Mouse (Mus musculus) liver, embryonic 12.5 days (tissue): ENCODE results near the gene Cramp1l. TPM values are rescaled to one million over a fixed set of nuclear protein-coding genes. Genes with fewer than 3 reads are reported as not detected.
A peak's percentile ranks its signal among the peaks of the same experiment; 100 is the strongest.
"Not testable (repeated sequence)": the region's sequence is repeated elsewhere in the genome, so short reads cannot be mapped to it uniquely, and the experiment has no call there.

Experiments used
- ATAC-seq: fragments of 200-750 bp; cut with Nextera tagmentation; 2 replicates; pipeline ENCODE4 v1.8.0; 2017; ENCODE audit warnings: moderate number of reproducible peaks, mild to moderate bottlenecking, moderate library complexity
- H3K27ac ChIP-seq: fragments of 300-500 bp; sonication (generic); 2 replicates; pipeline ENCODE4 v1.5.1; 2016; ENCODE audit warnings: mild to moderate bottlenecking
- H3K27me3 ChIP-seq: fragments of 300-500 bp; sonication (generic); replicated peaks from 2 replicates; pipeline ENCODE4 v1.6.1; 2016; ENCODE audit warnings: mild to moderate bottlenecking, moderate library complexity
- H3K36me3 ChIP-seq: fragments of 300-500 bp; sonication (generic); 2 replicates; pipeline ENCODE4 v1.6.1; 2016; ENCODE audit warnings: mild to moderate bottlenecking, moderate library complexity
- H3K4me1 ChIP-seq: fragments of 300-500 bp; sonication (generic); 2 replicates; pipeline ENCODE4 v1.6.1; 2016
- H3K4me2 ChIP-seq: fragments of 300-500 bp; sonication (generic); 2 replicates; pipeline ENCODE4 v1.6.1; 2016; ENCODE audit warnings: mild to moderate bottlenecking, moderate library complexity
- H3K4me3 ChIP-seq: fragments of 300-500 bp; sonication (generic); 2 replicates; pipeline ENCODE4 v1.5.1; 2016; ENCODE audit warnings: mild to moderate bottlenecking, moderate library complexity
- H3K9ac ChIP-seq: fragments of 300-500 bp; sonication (generic); 2 replicates; pipeline ENCODE4 v1.6.1; 2016; ENCODE audit warnings: mild to moderate bottlenecking, moderate library complexity
- H3K9me3 ChIP-seq: fragments of 300-500 bp; sonication (generic); replicated peaks from 2 replicates; pipeline ENCODE4 v1.6.1; 2016; ENCODE audit warnings: mild to moderate bottlenecking, moderate library complexity
- WGBS: fragments of 180-500 bp; shearing (Covaris S2); methylation state at CpG from one replicate; pipeline ENCODE4 v1.1.7; 2016; ENCODE audit not compliant: insufficient replicate concordance; 5-methylcytosine and 5-hydroxymethylcytosine counted together
- polyA plus RNA-seq: library from polyadenylated mRNA; unstranded; fragments of >200 nt; fragmentation: Nextera tagmentation; extraction: Ambion mirVana; gene quantifications from 2 replicates; pipeline ENCODE4 v1.2.1, GENCODE M21; 2016

Cramp1l gene
- polyA plus RNA-seq, 1 experiment from 2014 or later: 8.2 TPM

GRCm38 (mm10) chr17:24948204-24948603, 67.4 kb downstream of the Cramp1l start:
- peaks cover 32% of the 10 kb centered on the region for H3K4me1 ChIP-seq
- H3K9ac ChIP-seq: no peak overlapping the region
- H3K9me3 ChIP-seq: no peaks in the 10 kb centered on the region
- H3K4me3 ChIP-seq: no peak overlapping the region
- ATAC-seq: no peak
- WGBS: 90% methylated on average over 5 of the region's 5 CpGs
- no peak overlapping the region for H3K4me2 ChIP-seq
- H3K27me3 ChIP-seq: no peaks in the 10 kb centered on the region
- H3K27ac ChIP-seq: no peak overlapping the region
- peaks cover 99% of the 10 kb centered on the region for H3K36me3 ChIP-seq

DNA sequence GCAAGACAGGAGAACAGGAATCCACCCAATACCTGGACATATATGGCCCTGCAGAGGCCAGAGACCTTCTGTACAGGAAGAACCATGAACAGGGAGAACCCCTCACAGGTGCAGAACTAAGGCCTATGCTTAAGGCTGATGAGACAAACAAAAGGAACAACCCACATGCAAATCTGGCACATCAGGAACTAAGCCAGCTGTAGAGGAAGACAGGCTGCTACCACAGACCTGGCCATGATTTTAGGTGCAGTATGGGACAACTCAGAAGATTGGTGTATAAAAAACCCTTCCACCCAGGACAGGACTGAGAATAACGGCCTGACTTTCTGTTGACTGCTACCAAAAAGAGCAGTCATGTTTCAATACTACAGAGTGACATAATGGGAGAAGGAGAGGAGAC, 72.0 kb downstream of the Cramp1l start:
- not testable (repeated sequence) for H3K4me3 ChIP-seq, H3K9ac ChIP-seq, H3K4me2 ChIP-seq, H3K9me3 ChIP-seq, H3K4me1 ChIP-seq, H3K27me3 ChIP-seq, H3K27ac ChIP-seq, ATAC-seq
- WGBS: 87% methylated on average over 1 of the region's 1 CpGs
- peaks cover 72% of the 10 kb centered on the region for H3K36me3 ChIP-seq

- no peak overlapping the region for H3K27ac ChIP-seq
- H3K4me1 ChIP-seq: no peaks in the 10 kb centered on the region
- no peak overlapping the region for H3K4me2 ChIP-seq
- H3K4me3 ChIP-seq: no peak overlapping the region
- no peak for ATAC-seq
- H3K36me3 ChIP-seq: peaks cover 67% of the 10 kb centered on the region
- H3K9me3 ChIP-seq: no peaks in the 10 kb centered on the region
- 81% methylated on average over 7 of the region's 7 CpGs for WGBS
- H3K27me3 ChIP-seq: no peaks in the 10 kb centered on the region
- H3K9ac ChIP-seq: no peak overlapping the region
These were observed 72.6 kb downstream of the Cramp1l start for GRCm38 (mm10) chr17:24943036-24943435.

GRCm38 (mm10) chr17:24942453-24942852, 73.1 kb downstream of the Cramp1l start:
- H3K27ac ChIP-seq, H3K4me2 ChIP-seq, H3K4me1 ChIP-seq, H3K27me3 ChIP-seq, H3K9ac ChIP-seq, H3K9me3 ChIP-seq, H3K4me3 ChIP-seq: not testable (repeated sequence)
- peaks cover 61% of the 10 kb centered on the region for H3K36me3 ChIP-seq
- peak; percentile 59; the same call in 1 of the 2 replicates for ATAC-seq
- 28% methylated on average over 2 of the region's 2 CpGs for WGBS

DNA sequence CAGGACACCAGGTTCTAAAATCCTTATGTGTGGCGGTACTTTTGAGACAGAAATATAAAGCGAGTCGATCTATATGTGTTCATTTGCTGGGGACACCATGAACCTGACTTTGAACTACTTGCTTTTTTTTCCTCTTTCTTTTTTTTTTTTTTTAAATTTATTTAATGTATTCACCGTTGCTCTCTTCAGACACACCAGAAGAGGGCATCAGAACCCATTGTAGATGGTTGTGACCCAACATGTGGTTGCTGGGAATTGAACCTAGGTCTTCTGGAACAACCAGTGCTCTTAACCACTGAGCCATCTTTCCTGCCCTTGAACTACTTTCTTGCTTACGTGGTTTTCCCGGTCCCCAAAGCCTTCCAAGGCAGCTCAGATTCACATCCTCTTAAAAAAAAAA, 78.3 kb downstream of the Cramp1l start:
- peak overlapping the region; percentile 82 for H3K9ac ChIP-seq
- no peaks in the 10 kb centered on the region for H3K27me3 ChIP-seq
- no peaks in the 10 kb centered on the region for H3K9me3 ChIP-seq
- WGBS: 49% methylated on average over 6 of the region's 6 CpGs
- H3K27ac ChIP-seq: peak overlapping the region; percentile 84
- peaks cover 45% of the 10 kb centered on the region for H3K4me1 ChIP-seq
- peak overlapping the region; percentile 77 for H3K4me3 ChIP-seq
- H3K4me2 ChIP-seq: peak overlapping the region; percentile 85
- no peak for ATAC-seq
- H3K36me3 ChIP-seq: peaks cover 34% of the 10 kb centered on the region

DNA sequence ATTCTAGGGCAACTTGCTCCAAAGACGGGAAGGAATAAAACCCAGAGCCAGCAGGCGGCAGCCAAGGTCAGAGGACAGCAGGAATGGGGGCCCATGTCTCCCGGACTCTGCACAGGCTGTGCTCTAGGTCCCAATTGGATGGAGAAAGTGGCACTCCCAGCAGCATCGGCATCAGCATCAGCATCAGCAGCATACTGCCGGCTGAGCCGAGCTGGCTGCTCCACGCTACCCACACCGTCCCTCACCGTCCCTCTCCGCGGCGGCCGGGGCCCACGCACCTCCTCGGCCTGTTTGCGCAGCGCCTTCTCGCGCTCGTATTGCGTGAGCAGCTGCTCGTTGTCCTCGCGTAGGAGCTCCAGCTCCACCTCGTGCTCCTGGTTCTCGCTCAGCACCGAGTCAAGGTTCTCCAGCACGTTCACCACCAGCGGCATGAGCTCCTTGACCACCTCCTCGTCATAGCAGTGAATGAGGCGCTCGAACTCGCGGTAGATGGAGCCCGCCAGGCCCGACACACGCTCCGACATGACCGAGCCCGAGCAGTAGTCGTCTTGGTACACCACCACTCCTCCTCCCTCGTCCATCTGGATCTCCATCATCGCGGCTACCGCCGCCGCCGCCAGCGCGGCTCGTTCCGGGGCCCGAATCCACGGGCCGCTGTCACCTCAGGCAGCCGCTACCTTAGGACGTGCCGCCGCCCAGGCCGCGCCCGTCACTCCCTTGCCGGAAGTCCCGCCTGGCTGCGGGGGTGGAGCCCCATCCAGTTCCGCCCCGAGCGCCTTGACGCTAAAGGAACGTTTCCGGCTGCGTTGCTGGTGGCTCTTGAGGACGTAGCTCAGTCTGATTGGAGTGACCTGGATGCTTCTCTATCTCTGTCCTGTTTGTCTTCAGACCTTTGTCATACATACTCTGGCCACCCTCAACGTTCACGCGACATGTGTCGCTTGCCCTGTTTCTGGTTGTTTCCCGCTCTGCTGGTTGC, 79.0 kb downstream of the Cramp1l start, which contains the start of gene Mapk8ip3:
TSS of gene Mapk8ip3 (minus strand) at position 719 of the 979 bp plus-strand sequence.
- Histone ChIP-seq H3K4me1 (peaks cover 46% of the 10 kb centered on the region), H3K27ac (peak within 1 kb of the TSS; percentile 84), H3K4me3 (peak within 1 kb of the TSS; percentile 77), H3K4me2 (peak within 1 kb of the TSS; percentile 85), H3K36me3 (peaks cover 35% of the 10 kb centered on the region), H3K9ac (peak within 1 kb of the TSS; percentile 82), H3K27me3 (no peaks in the 10 kb centered on the region), H3K9me3 (no peaks in the 10 kb centered on the region)
- peak; percentile 97 for ATAC-seq
- WGBS: under 1% methylated on average over 78 of the region's 78 CpGs

DNA sequence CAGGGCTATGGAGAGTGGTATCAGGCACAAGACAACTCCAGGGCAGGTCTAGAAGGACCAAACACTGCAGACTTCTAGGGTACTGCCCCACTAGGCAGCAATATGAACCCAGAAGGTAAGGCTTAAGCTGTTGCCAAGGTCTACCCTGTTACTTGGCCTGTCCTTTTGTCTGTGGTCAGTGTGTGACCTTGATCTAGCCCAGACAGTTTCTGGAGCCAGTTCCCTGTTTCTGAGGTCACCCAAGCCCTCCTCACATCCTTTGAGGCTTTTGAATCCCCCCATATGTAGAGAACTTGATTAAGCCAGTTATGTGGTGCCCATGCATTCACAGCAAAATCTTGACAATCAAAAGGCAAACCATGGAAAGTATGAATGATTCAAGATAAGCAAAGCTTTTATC, 79.9 kb downstream of the Cramp1l start:
- no peaks in the 10 kb centered on the region for H3K27me3 ChIP-seq
- H3K4me2 ChIP-seq: peak overlapping the region; percentile 85
- peak overlapping the region; percentile 77 for H3K4me3 ChIP-seq
- peak overlapping the region; percentile 84 for H3K27ac ChIP-seq
- peaks cover 36% of the 10 kb centered on the region for H3K36me3 ChIP-seq
- no peaks in the 10 kb centered on the region for H3K9me3 ChIP-seq
- H3K9ac ChIP-seq: peak overlapping the region; percentile 82
- peaks cover 46% of the 10 kb centered on the region for H3K4me1 ChIP-seq
- ATAC-seq: no peak

DNA sequence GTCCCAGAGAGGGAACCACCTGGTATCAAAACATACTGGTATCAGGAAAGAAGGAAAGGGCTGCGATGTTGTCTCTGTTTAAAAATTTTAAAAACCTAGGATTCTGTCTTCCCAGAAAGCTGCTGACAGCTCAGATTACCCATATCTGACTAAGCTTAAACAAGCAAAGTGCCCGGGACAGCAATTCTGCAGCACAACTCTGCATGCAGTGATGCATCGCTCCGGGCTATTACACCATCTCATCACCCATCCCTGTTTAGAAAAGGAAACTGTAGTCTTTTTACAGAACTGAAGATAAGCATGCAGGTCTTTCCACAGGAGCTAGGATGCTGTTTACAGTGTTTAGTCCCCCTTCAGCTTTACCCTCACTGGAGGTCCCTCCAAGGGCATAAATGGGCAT, 80.7 kb downstream of the Cramp1l start:
- no peak for ATAC-seq
- Histone ChIP-seq H3K9ac (peak overlapping the region; percentile 82), H3K27me3 (no peaks in the 10 kb centered on the region), H3K4me3 (peak overlapping the region; percentile 77), H3K36me3 (peaks cover 36% of the 10 kb centered on the region), H3K4me1 (peaks cover 46% of the 10 kb centered on the region), H3K4me2 (peak overlapping the region; percentile 85), H3K9me3 (no peaks in the 10 kb centered on the region), H3K27ac (peak overlapping the region; percentile 84)
- 68% methylated on average over 4 of the region's 4 CpGs for WGBS

GRCm38 (mm10) chr17:24933163-24933562, 82.4 kb downstream of the Cramp1l start:
- H3K4me1 ChIP-seq: peaks cover 46% of the 10 kb centered on the region
- H3K36me3 ChIP-seq: peaks cover 46% of the 10 kb centered on the region
- ATAC-seq: no peak
- H3K4me2 ChIP-seq: no peak overlapping the region
- H3K9me3 ChIP-seq: no peaks in the 10 kb centered on the region
- no peak overlapping the region for H3K4me3 ChIP-seq
- WGBS: 84% methylated on average over 4 of the region's 4 CpGs
- no peak overlapping the region for H3K27ac ChIP-seq
- H3K27me3 ChIP-seq: no peaks in the 10 kb centered on the region
- H3K9ac ChIP-seq: no peak overlapping the region

- Histone ChIP-seq H3K9me3 (no peaks in the 10 kb centered on the region), H3K4me1 (peaks cover 42% of the 10 kb centered on the region), H3K27me3 (no peaks in the 10 kb centered on the region), H3K4me2 (no peak overlapping the region), H3K27ac (no peak overlapping the region), H3K9ac (no peak overlapping the region; the same call in 1 of the 2 replicates), H3K36me3 (peaks cover 53% of the 10 kb centered on the region), H3K4me3 (no peak overlapping the region)
- 89% methylated on average over 4 of the region's 4 CpGs for whole genome bisulfite sequencing
- no peak for ATAC-seq
These were observed 83.2 kb downstream of the Cramp1l start for GRCm38 (mm10) chr17:24932431-24932830.

DNA sequence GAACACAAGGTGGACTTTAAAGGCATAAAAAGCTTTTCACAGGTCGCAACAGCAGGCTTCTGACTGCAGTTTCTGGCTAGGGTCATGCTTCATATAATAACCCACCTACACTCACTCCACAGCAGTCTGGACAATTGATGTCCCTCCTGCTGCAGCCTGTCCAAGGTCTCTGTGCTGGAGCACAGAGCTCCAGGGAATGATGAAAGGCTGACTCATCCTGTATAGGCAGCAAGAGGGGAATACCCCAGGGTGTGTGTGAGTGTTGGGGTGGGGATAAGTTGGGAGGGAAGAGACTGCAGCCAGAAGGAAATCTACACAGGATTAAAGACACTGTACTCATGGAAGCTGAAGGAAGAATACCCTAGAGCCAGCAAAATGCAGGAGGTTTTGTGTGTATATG, 86.1 kb downstream of the Cramp1l start:
- H3K4me1 ChIP-seq: peaks cover 22% of the 10 kb centered on the region
- no peak overlapping the region for H3K9ac ChIP-seq
- no peak overlapping the region for H3K4me3 ChIP-seq
- no peak overlapping the region for H3K27ac ChIP-seq
- no peak for ATAC-seq
- H3K36me3 ChIP-seq: peaks cover 80% of the 10 kb centered on the region
- WGBS: 96% methylated on average over 1 of the region's 1 CpGs
- no peaks in the 10 kb centered on the region for H3K9me3 ChIP-seq
- H3K27me3 ChIP-seq: no peaks in the 10 kb centered on the region
- H3K4me2 ChIP-seq: no peak overlapping the region

- H3K36me3 ChIP-seq: peaks cover 98% of the 10 kb centered on the region
- no peak for ATAC-seq
- WGBS: 90% methylated on average over 1 of the region's 1 CpGs
- H3K4me2 ChIP-seq: no peak overlapping the region
- no peak overlapping the region for H3K27ac ChIP-seq
- H3K9me3 ChIP-seq: no peaks in the 10 kb centered on the region
- no peaks in the 10 kb centered on the region for H3K4me1 ChIP-seq
- no peak overlapping the region for H3K9ac ChIP-seq
- H3K27me3 ChIP-seq: no peaks in the 10 kb centered on the region
- H3K4me3 ChIP-seq: no peak overlapping the region
These were observed 92.3 kb downstream of the Cramp1l start for GRCm38 (mm10) chr17:24923246-24923645.
